Mouse (Mus musculus) thymus, postnatal 0 days (tissue): Measurements from ENCODE around the gene Clec4g. TPM values are rescaled to one million over a fixed set of nuclear protein-coding genes. Genes with fewer than 3 reads are reported as not detected.

Experiments
- DNase-seq: peaks from one replicate; pipeline ENCODE4 v3.0.0-alpha.2; 2015; ENCODE audit warnings: low spot score
- polyA plus RNA-seq: library from polyadenylated mRNA; unstranded; fragments of >200 nt; fragmentation: Nextera tagmentation; extraction: Ambion mirVana; gene quantifications from 2 replicates; pipeline ENCODE4 v1.2.1, GENCODE M21; 2015

Clec4g gene
- polyA plus RNA-seq, 1 experiment from 2014 or later = 0.10 TPM

GRCm38 (mm10) chr8:3679656-3680055, 40.8 kb downstream of the Clec4g start:
- no peak for DNase-seq

- DNase-seq = no peak
Observed at GRCm38 (mm10) chr8:3679236-3679635, 41.2 kb downstream of the Clec4g start.

GRCm38 (mm10) chr8:3678831-3679230, 41.6 kb downstream of the Clec4g start:
- no peak for DNase-seq

- no peak for DNase-seq
Observed at GRCm38 (mm10) chr8:3676993-3677579, 43.4 kb downstream of the Clec4g start.

- peak; percentile 95 for DNase-seq
Observed at GRCm38 (mm10) chr8:3676131-3676992, 44.1 kb downstream of the Clec4g start, which contains the start of gene Trappc5. Gene Trappc5 (plus strand): TSS chr8:3676299.

- DNase-seq = no peak
Observed at GRCm38 (mm10) chr8:3674671-3675070, 45.8 kb downstream of the Clec4g start.

GRCm38 (mm10) chr8:3671980-3672491, 48.4 kb downstream of the Clec4g start, which contains the start of gene Fcor:
Gene Fcor (minus strand): TSS chr8:3672362.
- peak; percentile 88 for DNase-seq

- DNase-seq = no peak
Observed at GRCm38 (mm10) chr8:3670388-3670787, 50.1 kb downstream of the Clec4g start.

GRCm38 (mm10) chr8:3665507-3665906, 54.9 kb downstream of the Clec4g start, which contains the start of gene Mcemp1:
Gene Mcemp1 (plus strand): TSS chr8:3665754.
- no peak for DNase-seq

GRCm38 (mm10) chr8:3664405-3664804, 56.0 kb downstream of the Clec4g start:
- no peak for DNase-seq

- DNase-seq = no peak
Observed at GRCm38 (mm10) chr8:3660889-3661288, 59.6 kb downstream of the Clec4g start.

Other genes starting within 250 kb of the Clec4g start
- gene Tex45, start 249.8 kb downstream of the Clec4g start, polyA plus RNA-seq = 0.10 TPM in 1 of 2 replicates, not detected in the other
- 21.4 and 23.0 TPM in 2 replicates for gene Zfp358, start 227.5 kb downstream of the Clec4g start, polyA plus RNA-seq
- gene Mcoln1, start 220.2 kb downstream of the Clec4g start, polyA plus RNA-seq = 28.4 and 32.3 TPM in 2 replicates
- gene Pnpla6, start 205.3 kb downstream of the Clec4g start, polyA plus RNA-seq = 10.4 and 12.9 TPM in 2 replicates
- 0.19 TPM in 1 of 2 replicates, not detected in the other for gene C330021F23Rik, start 152.7 kb downstream of the Clec4g start, polyA plus RNA-seq
- 0.81 and 1.1 TPM in 2 replicates for gene Camsap3, start 133.4 kb downstream of the Clec4g start, polyA plus RNA-seq
- gene Xab2, start 99.3 kb downstream of the Clec4g start, polyA plus RNA-seq = 62.2 and 64.3 TPM in 2 replicates
- 182 and 202 TPM in 2 replicates for gene Pet100, start 99.1 kb downstream of the Clec4g start, polyA plus RNA-seq
- 0.31 and 0.42 TPM in 2 replicates for gene Pcp2, start 95.1 kb downstream of the Clec4g start, polyA plus RNA-seq
- 114 and 120 TPM in 2 replicates for gene Stxbp2, start 89.7 kb downstream of the Clec4g start, polyA plus RNA-seq
- 1.0 and 1.5 TPM in 2 replicates for gene Retn, start 64.9 kb downstream of the Clec4g start, polyA plus RNA-seq
- 0.78 and 0.88 TPM in 2 replicates for gene Mcemp1, start 54.9 kb downstream of the Clec4g start, polyA plus RNA-seq
- 1.6 and 2.1 TPM in 2 replicates for gene Fcor, start 48.3 kb downstream of the Clec4g start, polyA plus RNA-seq
- gene Trappc5, start 44.4 kb downstream of the Clec4g start, polyA plus RNA-seq = 39.7 and 41.7 TPM in 2 replicates
- 0.31 and 0.37 TPM in 2 replicates for gene Fcer2a, start 26.5 kb downstream of the Clec4g start, polyA plus RNA-seq
- 1.1 and 1.3 TPM in 2 replicates for gene Cd209a, start 28.3 kb upstream of the Clec4g start, polyA plus RNA-seq
- gene Cd209e, start 133.7 kb upstream of the Clec4g start, polyA plus RNA-seq = 0.22 and 0.29 TPM in 2 replicates
- gene Cd209d, start 157.9 kb upstream of the Clec4g start, polyA plus RNA-seq = 0.46 TPM in 2 replicates
- 0.12 and 0.16 TPM in 2 replicates for gene Cd209b, start 206.2 kb upstream of the Clec4g start, polyA plus RNA-seq
- 0.30 and 0.32 TPM in 2 replicates for gene Cd209c, start 234.1 kb upstream of the Clec4g start, polyA plus RNA-seq